Mouse (Mus musculus): ENCODE results near the gene Pask.

Pask gene

GRCm38 (mm10) chr1:93277041-93277440 is 66.2 kb downstream of the Pask start:
- no peak for DNase-seq

- DNase-seq: no peak
Observed at GRCm38 (mm10) chr1:93275561-93275960, 67.7 kb downstream of the Pask start.

GRCm38 (mm10) chr1:93272409-93272821 is 70.9 kb downstream of the Pask start:
- DNase-seq: no peak

GRCm38 (mm10) chr1:93271751-93272150 is 71.5 kb downstream of the Pask start:
- DNase-seq: no peak

GRCm38 (mm10) chr1:93270516-93271240 is 72.6 kb downstream of the Pask start:
- no peak for DNase-seq

DNA sequence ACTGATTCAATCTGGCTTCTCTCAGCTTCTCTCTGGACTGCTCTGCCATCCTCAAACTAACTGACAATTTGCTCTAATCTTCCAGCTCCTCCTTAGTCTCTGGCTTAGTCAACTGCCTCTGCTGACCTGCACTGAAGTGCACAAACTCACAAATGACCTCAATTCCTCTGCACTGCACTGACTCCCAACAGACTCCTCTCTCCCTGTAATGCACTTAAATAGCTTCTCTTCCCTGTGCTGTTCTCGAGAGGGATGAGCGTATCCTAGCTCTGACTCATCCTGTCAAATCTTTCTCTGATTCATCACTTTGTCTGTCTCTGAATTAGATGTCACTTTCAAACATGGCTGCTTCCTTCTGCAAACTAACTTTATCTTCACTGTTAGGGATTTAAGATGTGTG is 75.0 kb downstream of the Pask start:
- DNase-seq: no peak

DNA sequence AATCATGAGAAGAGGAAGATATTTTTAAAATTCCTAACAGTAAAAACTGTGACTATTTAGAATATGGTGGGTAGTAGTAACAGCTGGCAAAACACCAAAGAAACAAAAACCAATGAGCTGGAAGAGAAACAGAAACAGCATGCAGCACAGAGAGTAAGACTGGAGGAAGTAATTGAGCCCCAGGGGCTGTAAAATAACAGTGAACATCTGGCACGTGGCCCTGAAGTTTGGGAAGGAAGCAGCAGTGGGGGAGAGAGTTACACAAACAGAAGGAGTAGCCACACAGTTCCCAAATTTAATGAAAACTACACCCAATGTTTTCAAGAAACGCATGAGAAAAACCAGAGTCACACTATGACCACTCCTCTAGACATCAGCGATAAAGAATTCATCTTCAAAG is 76.1 kb downstream of the Pask start:
- DNase-seq: no peak

Measured in right cerebral cortex, adult 18-20 months (tissue).